ENCODE assay signal across 19 mouse cellular contexts in genomic region chr14:54631240-54631599, GRCm38 (mm10). TPM values are rescaled to one million over a fixed set of nuclear protein-coding genes. Genes with fewer than 3 reads are reported as not detected.
DNase-seq lines count a peak whose midpoint lies in the region; ATAC-seq and TF ChIP-seq lines count a peak whose summit lies in the region.
"Had no signal": no experiment of that assay in that cellular context is flagged by ENCODE, and none has a peak within 500 bp of the region (broad histone marks: within the 10 kb centered on the region; RNA-seq: fewer than 3 reads in every experiment).

No protein-coding gene starts in this region.

- H3K4me3 ChIP-seq in hindbrain, embryonic 11.5 days (ENCODE audit: low read depth, low read length) = no peak overlapping the region
- H3K4me3 ChIP-seq in hindbrain, embryonic 10.5 days = no peak overlapping the region
- H3K4me3 ChIP-seq in stomach, embryonic 14.5 days (ENCODE audit: low read depth, low read length) = no peak overlapping the region
- H3K4me3 ChIP-seq in stomach, postnatal 0 days (ENCODE audit: low read depth, low read length) = no peak overlapping the region
- H3K4me3 ChIP-seq in hindbrain, embryonic 16.5 days (ENCODE audit: low read length) = no peak overlapping the region
- no peak overlapping the region for H3K4me3 ChIP-seq in stomach, embryonic 16.5 days (replicated peaks; ENCODE audit: low read length)
- H3K4me3 ChIP-seq: heart, embryonic 15.5 days; left cerebral cortex, adult 2 months had no signal

- DNase-seq in hindbrain, embryonic 11.5 days (ENCODE audit: low spot score) = no peak
- DNase-seq in hindbrain, embryonic 10.5 days (ENCODE audit: low spot score) = no peak
- no peak for DNase-seq in stomach, postnatal 0 days (ENCODE audit: low spot score)
- DNase-seq in cerebellum, postnatal 10 days = no peak
- no peak for DNase-seq in right cerebral cortex, postnatal 14 days
- DNase-seq: adrenal gland, adult 8-10 months; cerebellum, adult 11-12 months; liver, postnatal 0 days; lung, postnatal 36 days had no signal

- no peak for TF ChIP-seq EP300 in stomach, postnatal 0 days (optimal IDR thresholded peaks at IDR 0.05)

- no peak for TF ChIP-seq CTCF in stomach, postnatal 0 days (IDR thresholded peaks at IDR 0.05; ENCODE audit: low read depth)

- H3K4me1 ChIP-seq in hindbrain, embryonic 11.5 days (replicated peaks; ENCODE audit: control insufficient read depth, insufficient read depth, low read length) = no peaks in the 10 kb centered on the region
- no peaks in the 10 kb centered on the region for H3K4me1 ChIP-seq in hindbrain, embryonic 10.5 days (replicated peaks)
- H3K4me1 ChIP-seq in stomach, embryonic 14.5 days (ENCODE audit: control insufficient read depth, insufficient read depth, low read length) = no peaks in the 10 kb centered on the region
- H3K4me1 ChIP-seq in stomach, postnatal 0 days (replicated peaks; ENCODE audit: control insufficient read depth, insufficient read depth) = no peaks in the 10 kb centered on the region
- H3K4me1 ChIP-seq in hindbrain, embryonic 16.5 days (ENCODE audit: control insufficient read depth, insufficient read depth, low read depth, low read length) = no peaks in the 10 kb centered on the region
- H3K4me1 ChIP-seq in stomach, embryonic 16.5 days (ENCODE audit: control insufficient read depth, insufficient read depth, low read length) = no peaks in the 10 kb centered on the region
- H3K4me1 ChIP-seq: heart, embryonic 15.5 days had no signal

- H3K27ac ChIP-seq in hindbrain, embryonic 11.5 days (ENCODE audit: low read depth, low read length) = no peak overlapping the region
- H3K27ac ChIP-seq in hindbrain, embryonic 10.5 days = no peak overlapping the region
- H3K27ac ChIP-seq in stomach, embryonic 14.5 days (ENCODE audit: low read length) = no peak overlapping the region
- H3K27ac ChIP-seq in stomach, postnatal 0 days (replicated peaks) = no peak overlapping the region
- H3K27ac ChIP-seq in hindbrain, embryonic 16.5 days (ENCODE audit: low read depth, low read length) = no peak overlapping the region; the same call in 1 of the 2 replicates
- no peak overlapping the region for H3K27ac ChIP-seq in stomach, embryonic 16.5 days (ENCODE audit: low read length)
- H3K27ac ChIP-seq: heart, embryonic 15.5 days; left cerebral cortex, adult 2 months had no signal

- 0 out of 2 replicates have a peak, but pooled peaks have one; percentile 41 for ATAC-seq in hindbrain, embryonic 11.5 days (ENCODE audit: low FRiP score)
- ATAC-seq in stomach, embryonic 14.5 days (ENCODE audit: insufficient number of reproducible peaks, insufficient read depth, low FRiP score, low read depth) = 0 out of 2 replicates have a peak, but pooled peaks have one; percentile 19
- no peak for ATAC-seq in stomach, postnatal 0 days (ENCODE audit: low FRiP score, low TSS enrichment)
- 0 out of 2 replicates have a peak, but pooled peaks have one; percentile 10 for ATAC-seq in hindbrain, embryonic 16.5 days
- ATAC-seq in stomach, embryonic 16.5 days (ENCODE audit: insufficient read depth, low FRiP score) = 0 out of 2 replicates have a peak, but pooled peaks have one; percentile 27
- ATAC-seq: liver, postnatal 0 days had no signal

- no peaks in the 10 kb centered on the region for H3K9me3 ChIP-seq in hindbrain, embryonic 11.5 days (ENCODE audit: control insufficient read depth, low read length)
- H3K9me3 ChIP-seq in hindbrain, embryonic 10.5 days = no peaks in the 10 kb centered on the region
- no peaks in the 10 kb centered on the region for H3K9me3 ChIP-seq in stomach, embryonic 14.5 days (ENCODE audit: control insufficient read depth, low read depth, low read length)
- H3K9me3 ChIP-seq in stomach, postnatal 0 days (ENCODE audit: control insufficient read depth, low read length) = no peaks in the 10 kb centered on the region
- H3K9me3 ChIP-seq in hindbrain, embryonic 16.5 days (ENCODE audit: control insufficient read depth, low read length) = no peaks in the 10 kb centered on the region
- H3K9me3 ChIP-seq in stomach, embryonic 16.5 days (replicated peaks; ENCODE audit: control insufficient read depth, low read length) = no peaks in the 10 kb centered on the region
- H3K9me3 ChIP-seq: heart, embryonic 15.5 days had no signal

- no peak overlapping the region for H3K4me2 ChIP-seq in hindbrain, embryonic 11.5 days (replicated peaks; ENCODE audit: low read depth, low read length)
- H3K4me2 ChIP-seq in stomach, embryonic 14.5 days (replicated peaks; ENCODE audit: low read depth, low read length) = no peak overlapping the region
- no peak overlapping the region for H3K4me2 ChIP-seq in stomach, postnatal 0 days (replicated peaks; ENCODE audit: low read depth)
- H3K4me2 ChIP-seq in hindbrain, embryonic 16.5 days (ENCODE audit: low read length) = no peak overlapping the region
- no peak overlapping the region for H3K4me2 ChIP-seq in stomach, embryonic 16.5 days (ENCODE audit: low read depth, low read length)
- H3K4me2 ChIP-seq: heart, embryonic 15.5 days had no signal

- H3K9ac ChIP-seq in hindbrain, embryonic 11.5 days (ENCODE audit: low read depth, low read length) = no peak overlapping the region
- H3K9ac ChIP-seq in stomach, embryonic 14.5 days (replicated peaks; ENCODE audit: low read depth, low read length) = no peak overlapping the region
- no peak overlapping the region for H3K9ac ChIP-seq in stomach, postnatal 0 days (ENCODE audit: low read length)
- no peak overlapping the region for H3K9ac ChIP-seq in hindbrain, embryonic 16.5 days (ENCODE audit: low read depth, low read length)
- H3K9ac ChIP-seq in stomach, embryonic 16.5 days (ENCODE audit: low read length) = no peak overlapping the region; the same call in 1 of the 2 replicates
- H3K9ac ChIP-seq: heart, embryonic 15.5 days; liver, postnatal 0 days had no signal

- no peaks in the 10 kb centered on the region for H3K27me3 ChIP-seq in hindbrain, embryonic 11.5 days (ENCODE audit: control insufficient read depth, insufficient read depth, low read length)
- no peaks in the 10 kb centered on the region for H3K27me3 ChIP-seq in hindbrain, embryonic 10.5 days (ENCODE audit: insufficient read depth, poor library complexity, severe bottlenecking)
- no peaks in the 10 kb centered on the region for H3K27me3 ChIP-seq in stomach, embryonic 14.5 days (ENCODE audit: control insufficient read depth, insufficient read depth, low read length)
- no peaks in the 10 kb centered on the region for H3K27me3 ChIP-seq in stomach, postnatal 0 days (ENCODE audit: control insufficient read depth, insufficient read depth, low read length)
- H3K27me3 ChIP-seq in hindbrain, embryonic 16.5 days (replicated peaks; ENCODE audit: control insufficient read depth, insufficient read depth, low read length) = no peaks in the 10 kb centered on the region
- no peaks in the 10 kb centered on the region for H3K27me3 ChIP-seq in stomach, embryonic 16.5 days (ENCODE audit: control insufficient read depth, insufficient read depth, low read length)
- H3K27me3 ChIP-seq: heart, embryonic 15.5 days had no signal

- 62% methylated on average over 4 of the region's 4 CpGs for WGBS in hindbrain, embryonic 11.5 days
- 73% methylated on average over 4 of the region's 4 CpGs for WGBS in hindbrain, embryonic 10.5 days
- 56% methylated on average over 4 of the region's 4 CpGs for WGBS in stomach, embryonic 14.5 days
- 63% methylated on average over 4 of the region's 4 CpGs for WGBS in stomach, postnatal 0 days
- 47% methylated on average over 4 of the region's 4 CpGs for WGBS in hindbrain, embryonic 16.5 days
- 59% methylated on average over 4 of the region's 4 CpGs for WGBS in stomach, embryonic 16.5 days

- H3K36me3 ChIP-seq in hindbrain, embryonic 11.5 days (ENCODE audit: control insufficient read depth, insufficient read depth, low read length) = peaks cover 7% of the 10 kb centered on the region; the same call in 1 of the 2 replicates
- peaks cover 71% of the 10 kb centered on the region for H3K36me3 ChIP-seq in hindbrain, embryonic 10.5 days
- peaks cover 28% of the 10 kb centered on the region for H3K36me3 ChIP-seq in stomach, embryonic 14.5 days (ENCODE audit: control insufficient read depth, insufficient read depth, low read length)
- H3K36me3 ChIP-seq in stomach, postnatal 0 days (ENCODE audit: control insufficient read depth, insufficient read depth, low read length) = 0 out of 2 replicates have a peak, but pooled peaks cover 8% of the 10 kb centered on the region
- peaks cover 17% of the 10 kb centered on the region for H3K36me3 ChIP-seq in hindbrain, embryonic 16.5 days (ENCODE audit: control insufficient read depth, insufficient read depth, low read length)
- peaks cover 10% of the 10 kb centered on the region; the same call in 1 of the 2 replicates for H3K36me3 ChIP-seq in stomach, embryonic 16.5 days (ENCODE audit: control insufficient read depth, insufficient read depth, low read length)

RNA-seq across cellular contexts. Expression of gene Gm17606, which starts 9.5 kb away (rescaled TPM):
- not detected in 2 replicates for polyA plus RNA-seq in hindbrain, embryonic 11.5 days (2014; fragmentation: Nextera tagmentation; extraction: Ambion mirVana)
- not detected in 2 replicates for polyA plus RNA-seq in hindbrain, embryonic 10.5 days (2016; fragmentation: Nextera tagmentation; extraction: Ambion mirVana)
- polyA plus RNA-seq in stomach, embryonic 14.5 days (2014; fragmentation: Nextera tagmentation; extraction: Ambion mirVana) = not detected in 2 replicates
- polyA plus RNA-seq in stomach, postnatal 0 days (2015; fragmentation: Nextera tagmentation; extraction: Ambion mirVana) = not detected in 2 replicates
- polyA plus RNA-seq in hindbrain, embryonic 16.5 days (2015; fragmentation: Nextera tagmentation; extraction: Ambion mirVana) = not detected in 2 replicates
- polyA plus RNA-seq in stomach, embryonic 16.5 days (2015; fragmentation: Nextera tagmentation; extraction: Ambion mirVana) = not detected in 2 replicates
- polyA plus RNA-seq: brain, embryonic 14.5 days; cortical plate, adult 2 months; gonadal fat pad, adult 2 months; heart, embryonic 15.5 days; kidney, embryonic 14.5 days; limb, embryonic 14.5 days; liver, postnatal 0 days had no signal

RNA-seq across cellular contexts. Expression of gene Cdh24, which starts 9.9 kb away (rescaled TPM):
- 5.6 and 8.1 TPM in 2 replicates for polyA plus RNA-seq in hindbrain, embryonic 11.5 days (2014; fragmentation: Nextera tagmentation; extraction: Ambion mirVana)
- 4.5 and 7.1 TPM in 2 replicates for polyA plus RNA-seq in hindbrain, embryonic 10.5 days (2016; fragmentation: Nextera tagmentation; extraction: Ambion mirVana)
- 4.5 and 5.1 TPM in 2 replicates for polyA plus RNA-seq in stomach, embryonic 14.5 days (2014; fragmentation: Nextera tagmentation; extraction: Ambion mirVana)
- 0.63 and 0.68 TPM in 2 replicates for polyA plus RNA-seq in stomach, postnatal 0 days (2015; fragmentation: Nextera tagmentation; extraction: Ambion mirVana)
- polyA plus RNA-seq in hindbrain, embryonic 16.5 days (2015; fragmentation: Nextera tagmentation; extraction: Ambion mirVana) = 9.5 and 10.3 TPM in 2 replicates
- polyA plus RNA-seq in stomach, embryonic 16.5 days (2015; fragmentation: Nextera tagmentation; extraction: Ambion mirVana) = 1.6 and 2.2 TPM in 2 replicates

RNA-seq across cellular contexts. Expression of gene Psmb11, which starts 10.0 kb away (rescaled TPM):
- not detected in 2 replicates for polyA plus RNA-seq in hindbrain, embryonic 11.5 days (2014; fragmentation: Nextera tagmentation; extraction: Ambion mirVana)
- polyA plus RNA-seq in hindbrain, embryonic 10.5 days (2016; fragmentation: Nextera tagmentation; extraction: Ambion mirVana) = 0.04 and 0.16 TPM in 2 replicates
- polyA plus RNA-seq in stomach, embryonic 14.5 days (2014; fragmentation: Nextera tagmentation; extraction: Ambion mirVana) = 0.06 TPM in 1 of 2 replicates, not detected in the other
- 0.02 TPM in 1 of 2 replicates, not detected in the other for polyA plus RNA-seq in stomach, postnatal 0 days (2015; fragmentation: Nextera tagmentation; extraction: Ambion mirVana)
- 0.16 and 0.37 TPM in 2 replicates for polyA plus RNA-seq in hindbrain, embryonic 16.5 days (2015; fragmentation: Nextera tagmentation; extraction: Ambion mirVana)
- polyA plus RNA-seq in stomach, embryonic 16.5 days (2015; fragmentation: Nextera tagmentation; extraction: Ambion mirVana) = not detected in 2 replicates
- polyA plus RNA-seq: gonadal fat pad, adult 2 months; kidney, embryonic 14.5 days; liver, postnatal 0 days had no signal

RNA-seq across cellular contexts. Expression of gene Psmb5, which starts 13.4 kb away (rescaled TPM):
- polyA plus RNA-seq in hindbrain, embryonic 11.5 days (2014; fragmentation: Nextera tagmentation; extraction: Ambion mirVana) = 439 and 455 TPM in 2 replicates
- 500 and 517 TPM in 2 replicates for polyA plus RNA-seq in hindbrain, embryonic 10.5 days (2016; fragmentation: Nextera tagmentation; extraction: Ambion mirVana)
- polyA plus RNA-seq in stomach, embryonic 14.5 days (2014; fragmentation: Nextera tagmentation; extraction: Ambion mirVana) = 355 and 361 TPM in 2 replicates
- polyA plus RNA-seq in stomach, postnatal 0 days (2015; fragmentation: Nextera tagmentation; extraction: Ambion mirVana) = 279 and 291 TPM in 2 replicates
- 445 and 467 TPM in 2 replicates for polyA plus RNA-seq in hindbrain, embryonic 16.5 days (2015; fragmentation: Nextera tagmentation; extraction: Ambion mirVana)
- polyA plus RNA-seq in stomach, embryonic 16.5 days (2015; fragmentation: Nextera tagmentation; extraction: Ambion mirVana) = 346 and 368 TPM in 2 replicates

RNA-seq across cellular contexts. Expression of gene 4931414P19Rik, which starts 25.4 kb away (rescaled TPM):
- 6.2 and 6.9 TPM in 2 replicates for polyA plus RNA-seq in hindbrain, embryonic 11.5 days (2014; fragmentation: Nextera tagmentation; extraction: Ambion mirVana)
- 8.3 and 9.5 TPM in 2 replicates for polyA plus RNA-seq in hindbrain, embryonic 10.5 days (2016; fragmentation: Nextera tagmentation; extraction: Ambion mirVana)
- 7.9 and 8.3 TPM in 2 replicates for polyA plus RNA-seq in stomach, embryonic 14.5 days (2014; fragmentation: Nextera tagmentation; extraction: Ambion mirVana)
- polyA plus RNA-seq in stomach, postnatal 0 days (2015; fragmentation: Nextera tagmentation; extraction: Ambion mirVana) = 2.4 and 3.0 TPM in 2 replicates
- 5.4 and 5.5 TPM in 2 replicates for polyA plus RNA-seq in hindbrain, embryonic 16.5 days (2015; fragmentation: Nextera tagmentation; extraction: Ambion mirVana)
- 8.2 and 9.0 TPM in 2 replicates for polyA plus RNA-seq in stomach, embryonic 16.5 days (2015; fragmentation: Nextera tagmentation; extraction: Ambion mirVana)
